Mouse (Mus musculus): ENCODE results near the gene Adamts9. TPM values are rescaled to one million over a fixed set of nuclear protein-coding genes. Genes with fewer than 3 reads are reported as not detected.

Gene Adamts9
- total and polyA plus RNA-seq, 3 experiments = not detected

GRCm38 (mm10) chr6:92737116-92737515, 206.2 kb downstream of the Adamts9 start:
- no peaks in the 10 kb centered on the region for H3K36me3 ChIP-seq (replicated peaks in 1 of 2; ENCODE audit: control insufficient read depth in 1 of 2, insufficient read depth in 1 of 2, low read length in 1 of 2)
- H3K79me2 ChIP-seq (replicated peaks; ENCODE audit: control insufficient read depth, extremely low read depth, insufficient read depth, poor library complexity, severe bottlenecking) = no peaks in the 10 kb centered on the region
- no peaks in the 10 kb centered on the region for H3K4me1 ChIP-seq (ENCODE audit: control insufficient read depth in 1 of 2, insufficient read depth in 2 of 2)
- H3K27me3 ChIP-seq (replicated peaks) = no peaks in the 10 kb centered on the region
- H3K27ac ChIP-seq (ENCODE audit: insufficient read depth, low read depth) = no peak overlapping the region
- peaks cover 58% of the 10 kb centered on the region for H3K9me3 ChIP-seq (replicated peaks; ENCODE audit: low read length)
- H3K9ac ChIP-seq (ENCODE audit: insufficient read depth, low read depth) = no peak overlapping the region
- no peak for DNase-seq (ENCODE audit: extremely low read depth)
- TF ChIP-seq RCOR1 (conservative IDR thresholded peaks at IDR 0.05; ENCODE audit: low read depth, low read length) = no peak
- TF ChIP-seq TBP (conservative IDR thresholded peaks at IDR 0.05; ENCODE audit: low read depth, low read length) = no peak
- no peak for TF ChIP-seq GABPA (IDR thresholded peaks at IDR 0.05; ENCODE audit: insufficient replicate concordance, low read depth, low read length)
- no peak for TF ChIP-seq PAX5 (IDR thresholded peaks at IDR 0.05; ENCODE audit: low read length)
- no peak for TF ChIP-seq ZC3H11A (IDR thresholded peaks at IDR 0.05; ENCODE audit: low read depth, low read length)
- TF ChIP-seq NELFE (IDR thresholded peaks at IDR 0.05; ENCODE audit: low read depth, low read length) = no peak
- TF ChIP-seq MEF2A (IDR thresholded peaks at IDR 0.05; ENCODE audit: borderline replicate concordance, low read depth, low read length) = no peak
- no peak for TF ChIP-seq JUND (conservative IDR thresholded peaks at IDR 0.05; ENCODE audit: low read depth, low read length)
- TF ChIP-seq MXI1 (IDR thresholded peaks at IDR 0.05; ENCODE audit: low read depth, low read length) = no peak
- no peak for TF ChIP-seq CTCF (conservative IDR thresholded peaks at IDR 0.05 in 1 of 2, IDR thresholded peaks at IDR 0.05 in 1 of 2; ENCODE audit: low read depth in 2 of 2, low read length in 2 of 2)
- dilution Hi-C loops (cut with MboI; ENCODE audit: extremely low pct_ligation_motif_present, extremely low pct_unique_long_range_greater_than_20kb, low sequenced_read_pairs) = no loop called here
- H3K4me2 ChIP-seq (ENCODE audit: insufficient read depth, low read depth, poor library complexity, severe bottlenecking) = no peak overlapping the region
- no peak overlapping the region for H3K4me3 ChIP-seq (replicated peaks in 1 of 3; ENCODE audit: low read depth in 2 of 3, low read length in 2 of 3, poor library complexity in 1 of 3)
- in situ Hi-C loops (cut with MboI; ENCODE audit: low pct_ligation_motif_present, low pct_unique_long_range_greater_than_20kb, low sequenced_read_pairs) = no loop called here

- H3K27ac ChIP-seq (ENCODE audit: insufficient read depth, low read depth) = no peak overlapping the region
- no peak overlapping the region for H3K4me3 ChIP-seq (replicated peaks in 1 of 3; ENCODE audit: low read depth in 2 of 3, low read length in 2 of 3, poor library complexity in 1 of 3)
- dilution Hi-C loops (cut with MboI; ENCODE audit: extremely low pct_ligation_motif_present, extremely low pct_unique_long_range_greater_than_20kb, low sequenced_read_pairs) = no loop called here
- H3K36me3 ChIP-seq (replicated peaks in 1 of 2; ENCODE audit: control insufficient read depth in 1 of 2, insufficient read depth in 1 of 2, low read length in 1 of 2) = no peaks in the 10 kb centered on the region
- H3K9ac ChIP-seq (ENCODE audit: insufficient read depth, low read depth) = no peak overlapping the region
- in situ Hi-C loops (cut with MboI; ENCODE audit: low pct_ligation_motif_present, low pct_unique_long_range_greater_than_20kb, low sequenced_read_pairs) = no loop called here
- H3K4me2 ChIP-seq (ENCODE audit: insufficient read depth, low read depth, poor library complexity, severe bottlenecking) = no peak overlapping the region
- H3K4me1 ChIP-seq (ENCODE audit: control insufficient read depth in 1 of 2, insufficient read depth in 2 of 2) = no peaks in the 10 kb centered on the region
- H3K27me3 ChIP-seq (replicated peaks) = no peaks in the 10 kb centered on the region
- no peak for DNase-seq (ENCODE audit: extremely low read depth)
- TF ChIP-seq POLR2A (IDR thresholded peaks at IDR 0.05; ENCODE audit: low read depth, low read length) (no peak), TBP (conservative IDR thresholded peaks at IDR 0.05; ENCODE audit: low read depth, low read length) (no peak), IRF4 (IDR thresholded peaks at IDR 0.05; ENCODE audit: low read depth, low read length) (no peak)
- peaks cover 54% of the 10 kb centered on the region for H3K9me3 ChIP-seq (replicated peaks; ENCODE audit: low read length)
- no peaks in the 10 kb centered on the region for H3K79me2 ChIP-seq (replicated peaks; ENCODE audit: control insufficient read depth, extremely low read depth, insufficient read depth, poor library complexity, severe bottlenecking)
Measured at GRCm38 (mm10) chr6:92733651-92734050, 209.6 kb downstream of the Adamts9 start.

- H3K27me3 ChIP-seq (replicated peaks) = no peaks in the 10 kb centered on the region
- no peaks in the 10 kb centered on the region for H3K4me1 ChIP-seq (ENCODE audit: control insufficient read depth in 1 of 2, insufficient read depth in 2 of 2)
- dilution Hi-C loops (cut with MboI; ENCODE audit: extremely low pct_ligation_motif_present, extremely low pct_unique_long_range_greater_than_20kb, low sequenced_read_pairs) (no loop called here), in situ Hi-C loops (cut with MboI; ENCODE audit: low pct_ligation_motif_present, low pct_unique_long_range_greater_than_20kb, low sequenced_read_pairs) (no loop called here)
- no peaks in the 10 kb centered on the region for H3K79me2 ChIP-seq (replicated peaks; ENCODE audit: control insufficient read depth, extremely low read depth, insufficient read depth, poor library complexity, severe bottlenecking)
- no peak overlapping the region for H3K4me3 ChIP-seq (replicated peaks in 1 of 3; ENCODE audit: low read depth in 2 of 3, low read length in 2 of 3, poor library complexity in 1 of 3)
- H3K27ac ChIP-seq (ENCODE audit: insufficient read depth, low read depth) = no peak overlapping the region
- no peak overlapping the region for H3K4me2 ChIP-seq (ENCODE audit: insufficient read depth, low read depth, poor library complexity, severe bottlenecking)
- H3K9ac ChIP-seq (ENCODE audit: insufficient read depth, low read depth) = no peak overlapping the region
- no peak for DNase-seq (ENCODE audit: extremely low read depth)
- no peaks in the 10 kb centered on the region for H3K36me3 ChIP-seq (replicated peaks in 1 of 2; ENCODE audit: control insufficient read depth in 1 of 2, insufficient read depth in 1 of 2, low read length in 1 of 2)
- no peak for TF ChIP-seq ETS1 (conservative IDR thresholded peaks at IDR 0.05; ENCODE audit: low read depth, low read length)
- TF ChIP-seq SIN3A (IDR thresholded peaks at IDR 0.05; ENCODE audit: low read length) = no peak
- TF ChIP-seq TCF12 (IDR thresholded peaks at IDR 0.05; ENCODE audit: low read depth, low read length) = no peak
- TF ChIP-seq SMC3 (IDR thresholded peaks at IDR 0.05; ENCODE audit: low read depth, low read length) = no peak
- TF ChIP-seq MEF2A (IDR thresholded peaks at IDR 0.05; ENCODE audit: borderline replicate concordance, low read depth, low read length) = no peak
- no peak for TF ChIP-seq KAT2A (IDR thresholded peaks at IDR 0.05; ENCODE audit: insufficient replicate concordance, low read length)
- no peak for TF ChIP-seq MYC (IDR thresholded peaks at IDR 0.05; ENCODE audit: low read depth, low read length)
- peaks cover 64% of the 10 kb centered on the region for H3K9me3 ChIP-seq (replicated peaks; ENCODE audit: low read length)
Measured at GRCm38 (mm10) chr6:92728514-92728913, 214.8 kb downstream of the Adamts9 start.
